Mouse (Mus musculus): ENCODE measurements at regions not wholly inside any gene's neighbourhood (a gene's known extent, or its start where the extent isn't known, plus 50 kb on each side); places are given as distances from the start of the nearest gene placed in this dataset.

GRCm38 (mm10) chr6:52379146-52379545, 65.8 kb downstream of the Evx1 start:
- TF ChIP-seq ZNF384 (IDR thresholded peaks at IDR 0.05; ENCODE audit: low read depth, low read length), result no peak
- TF ChIP-seq TCF12 (IDR thresholded peaks at IDR 0.05; ENCODE audit: low read depth, low read length), result no peak
- TF ChIP-seq EP300 (IDR thresholded peaks at IDR 0.05; ENCODE audit: low read length), result no peak
- no peak for TF ChIP-seq SIN3A (IDR thresholded peaks at IDR 0.05; ENCODE audit: low read length)
- TF ChIP-seq ELF1 (IDR thresholded peaks at IDR 0.05; ENCODE audit: low read depth, low read length), result no peak
- no peak for TF ChIP-seq CTCF (conservative IDR thresholded peaks at IDR 0.05 in 1 of 2, IDR thresholded peaks at IDR 0.05 in 1 of 2; ENCODE audit: low read depth in 2 of 2, low read length in 2 of 2)
- TF ChIP-seq ZKSCAN1 (IDR thresholded peaks at IDR 0.05; ENCODE audit: borderline replicate concordance, low read depth, low read length), result no peak
- TF ChIP-seq GABPA (IDR thresholded peaks at IDR 0.05; ENCODE audit: insufficient replicate concordance, low read depth, low read length), result no peak
- no peak for TF ChIP-seq ZMIZ1 (IDR thresholded peaks at IDR 0.05; ENCODE audit: low read depth, low read length)

Data from CH12.LX (cell line).